Mouse (Mus musculus) mouse embryonic stem cell (cell line): ENCODE results near the gene Cadm1.

Experiments
- in situ Hi-C, 2 experiments: fragments of 300-500 bp; cut with MboI; formaldehyde crosslinking; loops; 1 replicate in 1 of 2; 3 replicates in 1 of 2; pipeline ENCODE4 v1.14.3; 2019 to 2020; ENCODE audit warnings: low sequenced_read_pairs in 2 of 2, low pct_unique_long_range_greater_than_20kb in 1 of 2, mixed read lengths in 1 of 2; ENCODE audit not compliant: unreplicated experiment in 1 of 2

Gene Cadm1

GRCm38 (mm10) chr9:47529602-47530450 is at the start of gene Cadm1:
Gene Cadm1 (plus strand): TSS chr9:47530173.
- in situ Hi-C loops: no loop called here

GRCm38 (mm10) chr9:47484506-47484905 is 45.5 kb upstream of the Cadm1 start:
- in situ Hi-C loops: no loop called here

GRCm38 (mm10) chr9:47485186-47485585 is 44.8 kb upstream of the Cadm1 start:
- in situ Hi-C loops: no loop called here

GRCm38 (mm10) chr9:47499761-47500160 is 30.2 kb upstream of the Cadm1 start:
- in situ Hi-C loops: no loop called here

- in situ Hi-C loops: no loop called here
These were observed 24.0 kb upstream of the Cadm1 start for GRCm38 (mm10) chr9:47505956-47506355.

- in situ Hi-C loops: no loop called here
These were observed 23.1 kb upstream of the Cadm1 start for GRCm38 (mm10) chr9:47506876-47507275.

GRCm38 (mm10) chr9:47508109-47508508 is 21.9 kb upstream of the Cadm1 start:
- in situ Hi-C loops: no loop called here

GRCm38 (mm10) chr9:47512521-47512920 is 17.5 kb upstream of the Cadm1 start:
- in situ Hi-C loops: no loop called here

- in situ Hi-C loops: no loop called here
These were observed 15.7 kb upstream of the Cadm1 start for GRCm38 (mm10) chr9:47514318-47514717.

GRCm38 (mm10) chr9:47516238-47516637 is 13.7 kb upstream of the Cadm1 start:
- in situ Hi-C loops: no loop called here

GRCm38 (mm10) chr9:47527290-47527689 is 2.7 kb upstream of the Cadm1 start:
- in situ Hi-C loops: no loop called here

- in situ Hi-C loops: no loop called here
These were observed 2.2 kb upstream of the Cadm1 start for GRCm38 (mm10) chr9:47527741-47528140.

GRCm38 (mm10) chr9:47529182-47529581 is 791 bp upstream of the Cadm1 start:
- in situ Hi-C loops: no loop called here

- in situ Hi-C loops: no loop called here
These were observed 560 bp downstream of the Cadm1 start for GRCm38 (mm10) chr9:47530544-47530921.

GRCm38 (mm10) chr9:47530922-47531850 is 1.2 kb downstream of the Cadm1 start:
- in situ Hi-C loops: no loop called here

GRCm38 (mm10) chr9:47532215-47532865 is 2.4 kb downstream of the Cadm1 start:
- in situ Hi-C loops: no loop called here

- in situ Hi-C loops: no loop called here
These were observed 3.5 kb downstream of the Cadm1 start for GRCm38 (mm10) chr9:47533461-47533860.

GRCm38 (mm10) chr9:47534573-47535475 is 4.9 kb downstream of the Cadm1 start:
- in situ Hi-C loops: no loop called here
